Mouse (Mus musculus): Measurements from ENCODE around the gene Vta1.

GRCm38 (mm10) chr10:14690349-14690748 lies 15.0 kb downstream of the Vta1 start:
- no peak for TF ChIP-seq POLR2A (IDR thresholded peaks at IDR 0.05; ENCODE audit: control insufficient read depth, low read depth, low read length)
- TF ChIP-seq CTCF (IDR thresholded peaks at IDR 0.05; ENCODE audit: control insufficient read depth, insufficient read depth, insufficient replicate concordance, low read depth, low read length), result no peak

Measured in testis, adult 2 months (tissue).